Mouse (Mus musculus): ENCODE data around the gene Cplx1.
"Not testable (repeated sequence)": the region's sequence is repeated elsewhere in the genome, so short reads cannot be mapped to it uniquely, and the experiment has no call there.

Gene Cplx1

GRCm38 (mm10) chr5:108516655-108517054 is 33.2 kb downstream of the Cplx1 start:
- no peak for DNase-seq (ENCODE audit: low read depth, low spot score)

GRCm38 (mm10) chr5:108515581-108516361 is 34.1 kb downstream of the Cplx1 start:
- DNase-seq (ENCODE audit: low read depth, low spot score) = no peak

GRCm38 (mm10) chr5:108502286-108502685 is 47.5 kb downstream of the Cplx1 start:
- no peak for DNase-seq (ENCODE audit: low read depth, low spot score)

GRCm38 (mm10) chr5:108501573-108501972 is 48.3 kb downstream of the Cplx1 start:
- no peak for DNase-seq (ENCODE audit: low read depth, low spot score)

- DNase-seq (ENCODE audit: low read depth, low spot score) = not testable (repeated sequence)
Measured at GRCm38 (mm10) chr5:108486148-108486547, 63.7 kb downstream of the Cplx1 start.

- no peak for DNase-seq (ENCODE audit: low read depth, low spot score)
Measured at GRCm38 (mm10) chr5:108485239-108485638, 64.6 kb downstream of the Cplx1 start.

- no peak for DNase-seq (ENCODE audit: low read depth, low spot score)
Measured at GRCm38 (mm10) chr5:108483006-108483405, 66.8 kb downstream of the Cplx1 start.

GRCm38 (mm10) chr5:108475977-108476376 is 73.8 kb downstream of the Cplx1 start:
- DNase-seq (ENCODE audit: low read depth, low spot score) = no peak

- no peak for DNase-seq (ENCODE audit: low read depth, low spot score)
Measured at GRCm38 (mm10) chr5:108473737-108474136, 76.1 kb downstream of the Cplx1 start.

- no peak for DNase-seq (ENCODE audit: low read depth, low spot score)
Measured at GRCm38 (mm10) chr5:108469617-108470016, 80.2 kb downstream of the Cplx1 start.

Data from skeletal muscle tissue, adult 2 months (tissue).